Mouse (Mus musculus) liver, postnatal 0 days (tissue): ENCODE results near the gene Nfe2l2. TPM values are rescaled to one million over a fixed set of nuclear protein-coding genes. Genes with fewer than 3 reads are reported as not detected.

ENCODE experiments used
- ATAC-seq: fragments of 200-750 bp; cut with Nextera tagmentation; 2 replicates; pipeline ENCODE4 v1.8.0; 2017; ENCODE audit warnings: mild to moderate bottlenecking, moderate library complexity
- DNase-seq: peaks from one replicate; pipeline ENCODE4 v3.0.0-alpha.2; 2016
- H3K27ac ChIP-seq: fragments of 300-500 bp; sonication (generic); 2 replicates; pipeline ENCODE4 v1.5.1; 2014; ENCODE audit warnings: antibody characterized with exemption, moderate library complexity, mild to moderate bottlenecking, low read depth
- H3K27me3 ChIP-seq: fragments of 300-500 bp; sonication (generic); 2 replicates; pipeline ENCODE4 v1.6.1; 2014; ENCODE audit warnings: low read length, control low read depth, mixed read lengths; ENCODE audit not compliant: insufficient read depth
- H3K36me3 ChIP-seq: fragments of 300-500 bp; sonication (generic); replicated peaks from 2 replicates; pipeline ENCODE4 v1.6.1; 2014; ENCODE audit warnings: mild to moderate bottlenecking, control low read depth, low read length, moderate library complexity, mixed read lengths; ENCODE audit not compliant: insufficient read depth
- H3K4me1 ChIP-seq: fragments of 300-500 bp; sonication (generic); 2 replicates; pipeline ENCODE4 v1.6.1; 2014; ENCODE audit warnings: antibody characterized with exemption, mild to moderate bottlenecking, control low read depth; ENCODE audit not compliant: insufficient read depth
- H3K4me2 ChIP-seq: fragments of 300-500 bp; sonication (generic); 2 replicates; pipeline ENCODE4 v1.6.1; 2014; ENCODE audit warnings: low read depth, mild to moderate bottlenecking, low read length, moderate library complexity, mixed read lengths
- H3K4me3 ChIP-seq: fragments of 300-500 bp; sonication (generic); 2 replicates; pipeline ENCODE4 v1.5.1; 2014; ENCODE audit warnings: low read depth, low read length
- H3K9ac ChIP-seq: fragments of 300-500 bp; sonication (generic); replicated peaks from 2 replicates; pipeline ENCODE4 v1.6.1; 2014; ENCODE audit warnings: mild to moderate bottlenecking, moderate library complexity
- H3K9me3 ChIP-seq: fragments of 300-500 bp; sonication (generic); 2 replicates; pipeline ENCODE4 v1.6.1; 2016; ENCODE audit warnings: mild to moderate bottlenecking, control low read depth, low read length, mixed read lengths
- CTCF ChIP-seq: sonication (generic); IDR thresholded peaks from 2 replicates; pipeline ENCODE4 v1.5.1; 2016; ENCODE audit warnings: antibody characterized with exemption, low read depth
- EP300 ChIP-seq: IDR thresholded peaks from 2 replicates; pipeline ENCODE4 v1.6.1; 2016; ENCODE audit warnings: antibody characterized with exemption, low read depth, mild to moderate bottlenecking
- WGBS: fragments of 180-500 bp; shearing (Covaris S2); extraction: QIAGEN DNeasy Blood & Tissue Kit; methylation state at CpG from one replicate; pipeline ENCODE4 v1.1.7; 2014; ENCODE audit not compliant: insufficient replicate concordance; 5-methylcytosine and 5-hydroxymethylcytosine counted together
- polyA plus RNA-seq: library from polyadenylated mRNA; unstranded; fragments of >200 nt; fragmentation: Nextera tagmentation; extraction: Ambion mirVana; gene quantifications from 2 replicates; pipeline ENCODE4 v1.2.1, GENCODE M21; 2015

Gene Nfe2l2
- polyA plus RNA-seq, 1 experiment from 2014 or later, result 58.7 TPM

- TF ChIP-seq EP300, result peak; percentile 4; the same call in 1 of the 2 replicates
- TF ChIP-seq CTCF, result no peak
Measured at GRCm38 (mm10) chr2:75716046-75717016, 11.9 kb upstream of the Nfe2l2 start.

GRCm38 (mm10) chr2:75714766-75715165 is 10.3 kb upstream of the Nfe2l2 start:
- WGBS, result 65% methylated on average over 4 of the region's 4 CpGs
- no peaks in the 10 kb centered on the region for H3K9me3 ChIP-seq

More at GRCm38 (mm10) chr2:75716046-75717016, 11.9 kb upstream of the Nfe2l2 start:
- no peak overlapping the region for H3K9ac ChIP-seq
- no peak overlapping the region for H3K4me3 ChIP-seq
- H3K4me2 ChIP-seq, result 0 out of 2 replicates have a peak overlapping the region, but pooled peaks have one; percentile 16
- WGBS, result 52% methylated on average over 12 of the region's 12 CpGs
- no peaks in the 10 kb centered on the region for H3K27me3 ChIP-seq
- H3K36me3 ChIP-seq, result no peaks in the 10 kb centered on the region
- H3K27ac ChIP-seq, result peak overlapping the region; percentile 61
- ATAC-seq (peak; percentile 87), DNase-seq (no peak)
- H3K9me3 ChIP-seq, result no peaks in the 10 kb centered on the region
- H3K4me1 ChIP-seq, result peaks cover 18% of the 10 kb centered on the region

GRCm38 (mm10) chr2:75713083-75713482 is 8.6 kb upstream of the Nfe2l2 start:
- TF ChIP-seq EP300 (no peak), CTCF (no peak)
- Histone ChIP-seq H3K9ac (no peak overlapping the region), H3K4me2 (no peak overlapping the region), H3K4me1 (peaks cover 3% of the 10 kb centered on the region; the same call in 1 of the 2 replicates), H3K27ac (no peak overlapping the region), H3K4me3 (no peak overlapping the region), H3K9me3 (peaks cover 2% of the 10 kb centered on the region; the same call in 1 of the 2 replicates), H3K27me3 (no peaks in the 10 kb centered on the region), H3K36me3 (no peaks in the 10 kb centered on the region)
- ATAC-seq (no peak), DNase-seq (no peak)
- WGBS, result 73% methylated on average over 3 of the region's 3 CpGs

More at GRCm38 (mm10) chr2:75714766-75715165, 10.3 kb upstream of the Nfe2l2 start:
- H3K27ac ChIP-seq, result peak overlapping the region; percentile 61; the same call in 1 of the 2 replicates
- peaks cover 7% of the 10 kb centered on the region for H3K4me1 ChIP-seq
- no peaks in the 10 kb centered on the region for H3K27me3 ChIP-seq
- H3K9ac ChIP-seq, result no peak overlapping the region
- no peak overlapping the region for H3K4me3 ChIP-seq
- DNase-seq (no peak), ATAC-seq (no peak)
- no peak overlapping the region for H3K4me2 ChIP-seq
- no peak for TF ChIP-seq EP300
- TF ChIP-seq CTCF, result no peak
- no peaks in the 10 kb centered on the region for H3K36me3 ChIP-seq

- Histone ChIP-seq H3K4me2 (no peak overlapping the region), H3K9me3 (peaks cover 2% of the 10 kb centered on the region; the same call in 1 of the 2 replicates)
Measured at GRCm38 (mm10) chr2:75707420-75707819, 3.0 kb upstream of the Nfe2l2 start.

GRCm38 (mm10) chr2:75706435-75706834 is 2.0 kb upstream of the Nfe2l2 start:
- ATAC-seq (no peak), DNase-seq (no peak)
- Histone ChIP-seq H3K27me3 (no peaks in the 10 kb centered on the region), H3K4me3 (no peak overlapping the region), H3K4me1 (peaks cover 35% of the 10 kb centered on the region), H3K9me3 (peaks cover 2% of the 10 kb centered on the region; the same call in 1 of the 2 replicates), H3K9ac (no peak overlapping the region; the same call in 1 of the 2 replicates), H3K4me2 (peak overlapping the region; percentile 88), H3K36me3 (peaks cover 4% of the 10 kb centered on the region; the same call in 1 of the 2 replicates), H3K27ac (peak overlapping the region; percentile 81)
- TF ChIP-seq CTCF (no peak), EP300 (no peak)
- 44% methylated on average over 5 of the region's 5 CpGs for WGBS

More at GRCm38 (mm10) chr2:75707420-75707819, 3.0 kb upstream of the Nfe2l2 start:
- WGBS, result 12% methylated on average over 1 of the region's 1 CpGs
- Histone ChIP-seq H3K36me3 (no peaks in the 10 kb centered on the region), H3K9ac (0 out of 2 replicates have a peak overlapping the region, but pooled peaks have one; percentile 6), H3K27ac (no peak overlapping the region), H3K27me3 (no peaks in the 10 kb centered on the region), H3K4me1 (peaks cover 26% of the 10 kb centered on the region), H3K4me3 (no peak overlapping the region)
- ATAC-seq (no peak), DNase-seq (peak; percentile 59)
- TF ChIP-seq CTCF (peak; percentile 52), EP300 (peak; percentile 68)
